Mouse (Mus musculus) layer of hippocampus, postnatal 25 days (tissue): ENCODE results near the gene Eloa. TPM values are rescaled to one million over a fixed set of nuclear protein-coding genes. Genes with fewer than 3 reads are reported as not detected.

ENCODE experiments used
- DNase-seq, 2 experiments: peaks; one replicate each; pipeline ENCODE4 v3.0.0; 2022; ENCODE audit warnings: mixed read lengths in 2 of 2, low spot score in 1 of 2; ENCODE audit errors: extremely low spot score in 1 of 2
- total RNA-seq, 2 experiments: library from RNA; stranded (reverse); gene quantifications; 2 replicates each; pipeline ENCODE4 v1.2.3; 2021

The Eloa gene
- total RNA-seq, 2 experiments from 2014 or later: 31.3 to 31.4 TPM

- DNase-seq: no peak
Observed at GRCm38 (mm10) chr4:135961709-135962108, 59.9 kb downstream of the Eloa start.

GRCm38 (mm10) chr4:135960717-135961116 is 60.8 kb downstream of the Eloa start:
- DNase-seq: peak; percentile 72 to 87

GRCm38 (mm10) chr4:135958354-135958753 is 63.2 kb downstream of the Eloa start:
- DNase-seq: no peak

- DNase-seq: no peak
Observed at GRCm38 (mm10) chr4:135955886-135956285, 65.7 kb downstream of the Eloa start.

- peak; percentile 65 to 95 for DNase-seq
Observed at GRCm38 (mm10) chr4:135954241-135954640, 67.3 kb downstream of the Eloa start.

Other genes starting within 250 kb of the Eloa start
- gene Srsf10, start 166.0 kb downstream of the Eloa start, total RNA-seq: 10 to 100 TPM; 78.4 to 78.6 TPM
- gene Pnrc2, start 147.9 kb downstream of the Eloa start, total RNA-seq: 10 to 100 TPM; 54.0 to 55.9 TPM
- under 1 TPM in 1 of 2 experiments, not detected in 1; 0.21 TPM for gene Cnr2, start 126.4 kb downstream of the Eloa start, total RNA-seq
- 10 to 100 TPM; 40.5 to 40.7 TPM for gene Fuca1, start 101.0 kb downstream of the Eloa start, total RNA-seq
- gene Hmgcl, start 75.3 kb downstream of the Eloa start, total RNA-seq: 10 to 100 TPM; 34.0 to 37.1 TPM
- 10 to 100 TPM; 23.1 to 31.6 TPM for gene Gale, start 58.0 kb downstream of the Eloa start, total RNA-seq
- 100 to 1,000 TPM in 1 of 2 experiments, 10 to 100 TPM in 1; 94.7 to 110 TPM for gene Lypla2, start 49.1 kb downstream of the Eloa start, total RNA-seq
- gene Pithd1, start 34.5 kb downstream of the Eloa start, total RNA-seq: 10 to 100 TPM; 84.3 to 89.7 TPM
- 100 to 1,000 TPM; 262 to 319 TPM for gene Rpl11, start 31.7 kb upstream of the Eloa start, total RNA-seq
- 10 to 100 TPM; 51.7 to 62.5 TPM for gene Id3, start 121.7 kb upstream of the Eloa start, total RNA-seq
- 1 to 10 TPM in 1 of 2 experiments, under 1 TPM in 1; 0.59 to 1.2 TPM for gene E2f2, start 150.6 kb upstream of the Eloa start, total RNA-seq
- 1 to 10 TPM; 2.7 to 4.3 TPM for gene Asap3, start 184.6 kb upstream of the Eloa start, total RNA-seq
- under 1 TPM in 1 of 2 experiments, not detected in 1; 0.52 TPM for gene Tcea3, start 226.0 kb upstream of the Eloa start, total RNA-seq